Mouse (Mus musculus) erythroblast, embryonic 14.5 days (primary cell): Measurements from ENCODE around the gene Hist1h3g.

Experiments used
- GATA1 ChIP-seq: IDR thresholded peaks from 2 replicates; pipeline ENCODE4 v1.6.1; 2012; ENCODE audit warnings: low read length, inconsistent platforms, mixed read lengths
- TAL1 ChIP-seq: IDR thresholded peaks from 3 replicates; pipeline ENCODE4 v1.6.1; 2012; ENCODE audit warnings: low read length, inconsistent platforms, mixed read lengths

DNA sequence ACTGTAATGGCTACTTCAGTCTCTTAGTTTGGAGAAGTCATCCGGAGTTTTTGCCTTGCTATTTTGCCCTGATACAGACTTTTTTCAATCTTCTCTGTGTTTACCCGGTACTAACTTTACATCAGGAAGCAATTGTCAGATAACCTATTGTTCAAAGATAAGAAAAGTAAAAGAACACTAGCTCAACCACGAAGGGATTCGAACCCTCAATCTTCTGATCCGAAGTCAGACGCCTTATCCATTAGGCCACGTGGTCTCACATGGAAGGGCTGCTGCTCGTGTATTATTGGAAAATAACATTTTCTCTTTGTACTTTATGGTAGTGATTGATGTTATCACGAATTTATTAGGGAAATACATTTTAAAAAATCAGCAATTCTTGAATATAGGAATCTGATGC is 31.4 kb upstream of the Hist1h3g start:
- TF ChIP-seq TAL1 (no peak), GATA1 (no peak)
